Mouse (Mus musculus) ES-CJ7 (cell line): ENCODE results near the gene Spata31d1c.

ENCODE experiments used
- DNase-seq: peaks from one replicate; pipeline ENCODE4 v3.0.0; 2011; ENCODE audit warnings: low read depth, low spot score

The Spata31d1c gene

DNA sequence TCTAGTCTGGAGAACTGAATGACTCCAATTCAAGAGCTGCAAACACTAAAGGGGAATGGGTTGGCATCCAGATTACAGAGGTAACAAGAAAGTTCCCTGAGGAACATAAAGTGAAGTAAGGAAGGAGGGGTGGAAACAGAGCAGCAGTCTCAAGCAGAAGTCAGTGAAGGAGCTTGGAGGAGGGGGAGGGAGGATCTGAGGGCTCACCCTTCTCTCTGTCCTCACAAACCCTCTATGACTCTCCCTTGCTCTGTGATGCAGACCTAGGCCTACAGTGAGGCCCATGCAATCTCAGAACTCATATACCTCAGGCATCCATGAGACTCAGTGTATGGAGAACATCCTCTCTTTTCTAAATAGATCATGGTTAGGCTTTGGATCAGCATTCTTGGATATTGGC is at the start of gene Spata31d1c:
Spata31d1c (plus strand) TSS at position 301 of the 400 bp plus-strand sequence.
- no peak for DNase-seq

- DNase-seq, result no peak
Observed at GRCm38 (mm10) chr13:64988828-64989227, 44.0 kb upstream of the Spata31d1c start.

DNA sequence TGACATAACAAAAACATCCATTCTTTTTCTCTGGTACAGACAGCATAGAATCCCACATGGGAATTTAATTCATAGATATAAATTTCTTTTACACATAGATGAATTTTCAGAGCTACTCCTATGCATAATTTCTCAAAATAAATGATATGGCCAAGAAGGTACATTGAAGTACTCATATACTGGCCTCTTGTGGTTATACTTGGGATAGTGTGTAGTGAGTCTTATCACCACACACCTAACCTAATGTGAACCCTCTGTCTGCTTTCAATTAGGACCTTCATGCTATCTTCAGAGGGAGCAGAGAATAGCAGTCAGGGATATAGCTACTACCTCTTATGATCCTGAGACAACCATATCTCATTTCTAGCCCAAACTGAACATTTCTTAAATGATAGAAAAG is 27.4 kb upstream of the Spata31d1c start:
- DNase-seq, result no peak

- DNase-seq, result no peak
Observed at GRCm38 (mm10) chr13:65006760-65007159, 26.1 kb upstream of the Spata31d1c start.

DNA sequence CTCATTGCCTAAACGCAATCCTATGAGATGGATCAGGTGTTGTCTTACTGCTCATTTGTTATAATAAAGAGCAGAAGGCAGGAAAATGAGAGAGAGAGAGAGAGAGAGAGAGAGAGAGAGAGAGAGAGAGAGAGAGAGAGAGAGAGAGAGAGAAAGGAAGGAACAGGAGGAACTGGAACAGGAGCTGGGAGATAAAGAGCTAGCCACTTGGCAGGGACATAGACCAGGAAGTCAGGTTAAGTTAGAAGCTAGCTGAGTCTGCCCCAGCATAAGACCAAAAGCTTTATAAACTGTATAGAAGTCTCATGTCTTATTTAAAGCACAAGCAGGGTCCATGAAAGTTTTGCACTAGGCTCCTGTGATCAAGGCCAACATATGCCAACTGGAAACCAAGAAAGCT is 24.9 kb upstream of the Spata31d1c start:
- DNase-seq, result no peak

DNA sequence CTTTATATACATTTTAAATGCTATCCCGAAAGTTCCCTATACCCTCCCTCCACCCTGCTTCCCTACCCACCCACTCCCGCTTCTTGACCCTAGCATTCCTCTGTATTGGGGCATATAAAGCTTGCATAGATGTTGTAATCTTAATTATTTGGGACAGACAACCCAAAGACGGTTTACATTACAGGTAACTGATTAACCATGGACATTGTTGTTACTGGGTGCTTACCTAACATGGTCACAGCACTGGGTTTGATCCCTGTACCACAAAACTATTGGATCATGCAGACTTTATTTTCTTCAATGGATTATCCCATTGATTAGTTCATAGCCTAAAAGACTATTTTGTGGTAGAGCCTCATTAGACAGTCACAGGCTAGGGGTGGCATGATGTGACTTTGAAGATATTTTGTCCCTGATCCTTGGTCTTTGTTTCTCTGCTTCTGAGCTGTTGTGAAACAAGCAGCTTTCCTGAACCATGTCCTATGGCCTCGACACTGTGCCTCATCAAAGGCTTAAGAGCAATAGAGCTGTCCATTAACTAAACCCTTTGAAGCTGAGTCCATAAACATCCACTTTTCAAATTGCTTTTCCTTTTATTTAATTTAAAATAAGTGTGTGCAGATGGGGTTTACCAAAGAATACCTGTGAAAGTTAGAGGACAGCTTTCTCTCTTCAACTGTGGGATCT is 21.7 kb upstream of the Spata31d1c start:
- no peak for DNase-seq

DNA sequence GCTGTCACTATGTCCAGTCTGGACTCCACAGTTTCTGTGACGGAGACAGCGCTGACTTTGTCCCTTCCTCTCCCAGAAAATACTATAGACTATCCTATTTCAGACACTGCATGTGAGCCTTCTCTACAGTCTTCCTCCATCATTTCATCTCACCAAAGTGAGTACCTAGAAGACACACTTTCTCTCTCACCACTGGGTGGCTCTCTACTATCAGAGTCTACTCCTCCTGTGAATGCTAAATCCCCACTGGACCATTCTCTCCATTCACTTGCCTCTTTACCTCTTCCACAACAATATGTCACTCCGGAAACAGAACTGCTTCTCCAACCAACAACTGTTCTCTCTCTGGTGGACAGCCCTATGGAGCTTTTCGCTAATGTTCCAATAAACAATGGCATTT is 2.2 kb downstream of the Spata31d1c start:
- DNase-seq, result peak; percentile 48

DNA sequence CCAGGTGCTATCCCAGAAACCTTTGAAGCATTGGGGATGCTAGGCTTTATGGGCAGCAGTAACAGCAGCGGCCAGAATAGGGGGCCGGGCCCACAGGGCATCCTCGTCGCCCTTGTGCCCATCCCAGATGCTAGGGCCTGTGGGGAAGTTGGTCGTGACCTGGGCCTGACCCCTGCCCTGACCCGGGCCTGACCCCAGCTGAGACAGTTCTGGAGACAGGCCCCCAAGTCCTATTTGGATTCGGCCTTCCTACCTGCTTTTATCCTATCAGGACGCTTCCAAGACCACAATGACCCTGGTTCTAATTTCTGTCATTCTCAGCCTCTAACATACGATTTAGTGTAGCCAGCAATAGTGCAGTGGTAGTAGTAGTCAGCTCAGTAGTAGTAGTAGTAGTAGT is 19.8 kb downstream of the Spata31d1c start, which contains the start of gene Prss47:
Prss47 (minus strand) TSS at position 101 of the 400 bp plus-strand sequence.
- no peak for DNase-seq

- no peak for DNase-seq
Observed at GRCm38 (mm10) chr13:65069969-65070368, 37.1 kb downstream of the Spata31d1c start.
